ENCODE assay signal across 20 mouse cellular contexts in the genomic region with DNA sequence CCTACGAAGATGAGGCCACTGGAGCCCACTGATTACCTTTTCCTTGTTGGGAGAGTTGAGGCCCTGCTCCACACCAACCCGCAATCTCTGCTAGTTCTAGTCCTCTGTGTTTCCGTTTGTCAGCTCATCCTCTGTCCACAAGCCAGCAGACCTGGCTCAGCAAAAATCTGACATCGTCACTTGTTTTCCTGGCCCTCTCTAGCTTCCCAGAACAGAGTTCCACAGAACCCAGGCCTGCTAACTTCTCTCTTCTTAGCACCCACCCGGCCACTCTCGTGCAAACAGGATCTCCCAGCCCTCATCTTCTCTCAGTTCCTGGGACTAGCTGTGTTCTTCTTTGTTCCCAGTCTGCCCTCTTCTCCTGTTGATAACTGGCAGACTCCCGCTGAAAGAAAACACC. TPM values are rescaled to one million over a fixed set of nuclear protein-coding genes. Genes with fewer than 3 reads are reported as not detected.
DNase-seq lines count a peak whose midpoint lies in the region; ATAC-seq and TF ChIP-seq lines count a peak whose summit lies in the region.
"Had no signal": no experiment of that assay in that cellular context is flagged by ENCODE, and none has a peak within 500 bp of the region (broad histone marks: within the 10 kb centered on the region; RNA-seq: fewer than 3 reads in every experiment).

No protein-coding gene starts in this region.

- H3K36me3 ChIP-seq in hindbrain, embryonic 10.5 days = no peaks in the 10 kb centered on the region
- no peaks in the 10 kb centered on the region for H3K36me3 ChIP-seq in hindbrain, embryonic 14.5 days (replicated peaks; ENCODE audit: control insufficient read depth, insufficient read depth)
- no peaks in the 10 kb centered on the region for H3K36me3 ChIP-seq in liver, embryonic 13.5 days
- H3K36me3 ChIP-seq: embryonic facial prominence, embryonic 15.5 days; limb, embryonic 15.5 days; midbrain, embryonic 12.5 days had no signal

- no peak overlapping the region for H3K9ac ChIP-seq in hindbrain, embryonic 14.5 days
- H3K9ac ChIP-seq in liver, embryonic 13.5 days = no peak overlapping the region
- H3K9ac ChIP-seq: embryonic facial prominence, embryonic 15.5 days; limb, embryonic 15.5 days; midbrain, embryonic 12.5 days had no signal

- TF ChIP-seq CTCF in gastrocnemius, adult 2 months (IDR thresholded peaks at IDR 0.05) = no peak

- H3K4me3 ChIP-seq in gastrocnemius, adult 2 months = no peak overlapping the region
- no peak overlapping the region for H3K4me3 ChIP-seq in hindbrain, embryonic 10.5 days
- H3K4me3 ChIP-seq in hindbrain, embryonic 14.5 days (replicated peaks; ENCODE audit: low read length) = no peak overlapping the region
- H3K4me3 ChIP-seq in brown adipose tissue, adult 24 weeks (ENCODE audit: insufficient read depth, low read depth, low read length) = no peak overlapping the region
- no peak overlapping the region for H3K4me3 ChIP-seq in liver, embryonic 13.5 days (replicated peaks)
- H3K4me3 ChIP-seq: embryonic facial prominence, embryonic 15.5 days; limb, embryonic 15.5 days; midbrain, embryonic 12.5 days had no signal

- peaks cover 20% of the 10 kb centered on the region; the same call in 1 of the 2 replicates for H3K4me1 ChIP-seq in hindbrain, embryonic 10.5 days (replicated peaks)
- no peaks in the 10 kb centered on the region for H3K4me1 ChIP-seq in hindbrain, embryonic 14.5 days (replicated peaks; ENCODE audit: control insufficient read depth, insufficient read depth, low read length)
- H3K4me1 ChIP-seq in brown adipose tissue, adult 24 weeks (ENCODE audit: control insufficient read depth, insufficient read depth, insufficient read length, low read length) = no peaks in the 10 kb centered on the region
- H3K4me1 ChIP-seq in liver, embryonic 13.5 days (replicated peaks) = peaks cover 45% of the 10 kb centered on the region
- H3K4me1 ChIP-seq: midbrain, embryonic 12.5 days had no signal

- peak overlapping the region; percentile 63 for H3K27ac ChIP-seq in gastrocnemius, adult 2 months
- 0 out of 2 replicates have a peak overlapping the region, but pooled peaks have one; percentile 35 for H3K27ac ChIP-seq in hindbrain, embryonic 10.5 days
- H3K27ac ChIP-seq in hindbrain, embryonic 14.5 days = no peak overlapping the region
- H3K27ac ChIP-seq in brown adipose tissue, adult 24 weeks (replicated peaks; ENCODE audit: low read depth, low read length) = peak overlapping the region; percentile 84
- 0 out of 2 replicates have a peak overlapping the region, but pooled peaks have one; percentile 39 for H3K27ac ChIP-seq in liver, embryonic 13.5 days
- H3K27ac ChIP-seq: embryonic facial prominence, embryonic 15.5 days; hindbrain, postnatal 0 days; kidney, postnatal 0 days; limb, embryonic 15.5 days; midbrain, embryonic 12.5 days had no signal

- H3K27me3 ChIP-seq in hindbrain, embryonic 10.5 days (ENCODE audit: insufficient read depth, poor library complexity, severe bottlenecking) = no peaks in the 10 kb centered on the region; the same call in 1 of the 2 replicates
- H3K27me3 ChIP-seq in hindbrain, embryonic 14.5 days (ENCODE audit: control insufficient read depth, insufficient read depth, low read length) = no peaks in the 10 kb centered on the region
- no peaks in the 10 kb centered on the region for H3K27me3 ChIP-seq in liver, embryonic 13.5 days
- H3K27me3 ChIP-seq: embryonic facial prominence, embryonic 15.5 days; limb, embryonic 15.5 days; midbrain, embryonic 12.5 days; Patski had no signal

- ATAC-seq in hindbrain, embryonic 14.5 days (ENCODE audit: low FRiP score) = no peak
- no peak for ATAC-seq in liver, embryonic 13.5 days (ENCODE audit: low read depth)
- no peak for ATAC-seq in CD4-positive, CD25-positive, alpha-beta regulatory T cell, adult 4 months
- ATAC-seq: intestine, postnatal 0 days; Patski had no signal

- no peak overlapping the region for H3K4me2 ChIP-seq in hindbrain, embryonic 14.5 days (replicated peaks)
- H3K4me2 ChIP-seq in liver, embryonic 13.5 days = no peak overlapping the region
- H3K4me2 ChIP-seq: embryonic facial prominence, embryonic 15.5 days; limb, embryonic 15.5 days; midbrain, embryonic 12.5 days had no signal

- no peaks in the 10 kb centered on the region for H3K9me3 ChIP-seq in hindbrain, embryonic 10.5 days
- H3K9me3 ChIP-seq in hindbrain, embryonic 14.5 days (ENCODE audit: control insufficient read depth, low read length) = no peaks in the 10 kb centered on the region
- no peaks in the 10 kb centered on the region for H3K9me3 ChIP-seq in liver, embryonic 13.5 days (replicated peaks)
- H3K9me3 ChIP-seq: embryonic facial prominence, embryonic 15.5 days; limb, embryonic 15.5 days; midbrain, embryonic 12.5 days had no signal

- intact Hi-C loops in gastrocnemius, adult 2 months (cut with DNase I) = no loop called here

- DNase-seq in gastrocnemius, adult 2 months = peak; percentile 31
- no peak for DNase-seq in gastrocnemius, postnatal 25 days
- no peak for DNase-seq in hindbrain, embryonic 10.5 days (ENCODE audit: low spot score)
- no peak for DNase-seq in hindbrain, embryonic 14.5 days (ENCODE audit: low spot score)
- no peak for DNase-seq in liver, embryonic 13.5 days
- no peak for DNase-seq in spleen, adult 18-20 months
- DNase-seq: adrenal gland, adult 8-10 months; cerebellum, adult 11 months; cerebellum, postnatal 14 days; gastrocnemius, postnatal 10 days; right cerebral cortex, postnatal 4 days had no signal

- WGBS in hindbrain, embryonic 10.5 days = 82% methylated on average over 7 of the region's 7 CpGs
- 89% methylated on average over 7 of the region's 7 CpGs for WGBS in hindbrain, embryonic 14.5 days
- WGBS in liver, embryonic 13.5 days (ENCODE audit: insufficient replicate concordance) = 67% methylated on average over 7 of the region's 7 CpGs

RNA-seq across cellular contexts. Expression of a gene that starts 20.8 kb away (rescaled TPM):
- total RNA-seq in gastrocnemius, adult 2 months (2021) = 10 to 100 TPM; 20.9 to 33.3 TPM
- 10 to 100 TPM; 16.4 to 20.8 TPM for total RNA-seq in gastrocnemius, postnatal 25 days (2021)
- polyA plus RNA-seq in hindbrain, embryonic 10.5 days (2016; fragmentation: Nextera tagmentation; extraction: Ambion mirVana) = 6.7 and 8.2 TPM in 2 replicates
- polyA plus RNA-seq in hindbrain, embryonic 14.5 days (2014; fragmentation: Nextera tagmentation; extraction: Ambion mirVana) = 15.5 and 19.5 TPM in 2 replicates
- polyA plus RNA-seq in brown adipose tissue, adult 24 weeks (2012; ENCODE audit: insufficient read depth, insufficient read length, missing spikeins) = 2.5 and 3.3 TPM in 2 replicates
- 0.53 and 0.83 TPM in 2 replicates for polyA plus RNA-seq in liver, embryonic 13.5 days (2015; fragmentation: Nextera tagmentation; extraction: Ambion mirVana)
- not detected for polyA plus RNA-seq in CD4-positive, CD25-positive, alpha-beta regulatory T cell, adult 4 months (2017; shearing (Covaris generic))

RNA-seq across cellular contexts. Expression of a gene that starts 21.8 kb away (rescaled TPM):
- 1 to 10 TPM in 1 of 2 experiments, under 1 TPM in 1; 0.82 to 1.4 TPM for total RNA-seq in gastrocnemius, adult 2 months (2021)
- 1 to 10 TPM; 1.4 to 1.9 TPM for total RNA-seq in gastrocnemius, postnatal 25 days (2021)
- polyA plus RNA-seq in hindbrain, embryonic 10.5 days (2016; fragmentation: Nextera tagmentation; extraction: Ambion mirVana) = 2.3 and 3.3 TPM in 2 replicates
- 2.6 and 3.5 TPM in 2 replicates for polyA plus RNA-seq in hindbrain, embryonic 14.5 days (2014; fragmentation: Nextera tagmentation; extraction: Ambion mirVana)
- 3.7 and 4.5 TPM in 2 replicates for polyA plus RNA-seq in brown adipose tissue, adult 24 weeks (2012; ENCODE audit: insufficient read depth, insufficient read length, missing spikeins)
- polyA plus RNA-seq in liver, embryonic 13.5 days (2015; fragmentation: Nextera tagmentation; extraction: Ambion mirVana) = 2.7 and 3.2 TPM in 2 replicates
- polyA plus RNA-seq in CD4-positive, CD25-positive, alpha-beta regulatory T cell, adult 4 months (2017; shearing (Covaris generic)) = not detected

RNA-seq across cellular contexts. Expression of a gene that starts 60.0 kb away (rescaled TPM):
- total RNA-seq in gastrocnemius, adult 2 months (2021) = 10 to 100 TPM; 29.5 to 41.7 TPM
- 10 to 100 TPM; 34.3 to 43.7 TPM for total RNA-seq in gastrocnemius, postnatal 25 days (2021)
- polyA plus RNA-seq in hindbrain, embryonic 10.5 days (2016; fragmentation: Nextera tagmentation; extraction: Ambion mirVana) = 0.86 and 0.89 TPM in 2 replicates
- 0.20 and 0.33 TPM in 2 replicates for polyA plus RNA-seq in hindbrain, embryonic 14.5 days (2014; fragmentation: Nextera tagmentation; extraction: Ambion mirVana)
- polyA plus RNA-seq in brown adipose tissue, adult 24 weeks (2012; ENCODE audit: insufficient read depth, insufficient read length, missing spikeins) = 7.1 and 8.0 TPM in 2 replicates
- 0.76 TPM in 2 replicates for polyA plus RNA-seq in liver, embryonic 13.5 days (2015; fragmentation: Nextera tagmentation; extraction: Ambion mirVana)
- polyA plus RNA-seq in CD4-positive, CD25-positive, alpha-beta regulatory T cell, adult 4 months (2017; shearing (Covaris generic)) = not detected
